In genomic region chr15:85610618-85611218, GRCm38 (mm10) we compare ENCODE assay signal across 9 mouse cellular contexts. TPM values are rescaled to one million over a fixed set of nuclear protein-coding genes. Genes with fewer than 3 reads are reported as not detected.
DNase-seq lines count a peak whose midpoint lies in the region; ATAC-seq and TF ChIP-seq lines count a peak whose summit lies in the region.
"Had no signal": no experiment of that assay in that cellular context is flagged by ENCODE, and none has a peak within 500 bp of the region (broad histone marks: within the 10 kb centered on the region; RNA-seq: fewer than 3 reads in every experiment).

No protein-coding gene starts in this region.

- H3K27ac ChIP-seq in forebrain, embryonic 16.5 days (ENCODE audit: low read length): peak overlapping the region; percentile 78

- no peaks in the 10 kb centered on the region for H3K36me3 ChIP-seq in G1E (replicated peaks)
- H3K36me3 ChIP-seq in forebrain, embryonic 16.5 days (ENCODE audit: control insufficient read depth, insufficient read depth): no peaks in the 10 kb centered on the region

- no peak for ATAC-seq in G1E (ENCODE audit: extremely low read depth, insufficient number of reproducible peaks, low FRiP score, poor library complexity, severe bottlenecking)
- ATAC-seq in forebrain, embryonic 16.5 days: peak; percentile 67

- peak; percentile 61 for DNase-seq in G1E (ENCODE audit: low spot score)
- peak; percentile 88 for DNase-seq in cerebellum, adult 18-20 months
- peak; percentile 94 for DNase-seq in heart, postnatal 4 days
- DNase-seq in layer of hippocampus, adult 9-10 months (ENCODE audit: low spot score): peak; percentile 61
- peak; percentile 98 for DNase-seq in lung, postnatal 10 days
- peak; percentile 30 for DNase-seq in retina, adult 2 months (ENCODE audit: low read depth, low spot score)
- peak; percentile 80 for DNase-seq in thymus, postnatal 25 days

- peak overlapping the region; percentile 28 for H3K9ac ChIP-seq in forebrain, embryonic 16.5 days (replicated peaks; ENCODE audit: low read depth, low read length)

- H3K4me3 ChIP-seq in G1E (ENCODE audit: low read depth, low read length): no peak overlapping the region
- no peak overlapping the region for H3K4me3 ChIP-seq in forebrain, embryonic 16.5 days (replicated peaks; ENCODE audit: low read length)
- H3K4me3 ChIP-seq: megakaryocyte, embryonic 14.5 days had no signal

- no peaks in the 10 kb centered on the region; the same call in 1 of the 2 replicates for H3K4me1 ChIP-seq in G1E (ENCODE audit: insufficient read depth, low read depth, low read length)
- H3K4me1 ChIP-seq in forebrain, embryonic 16.5 days (replicated peaks; ENCODE audit: control insufficient read depth, insufficient read depth, low read length): peaks cover 39% of the 10 kb centered on the region

- H3K4me2 ChIP-seq in forebrain, embryonic 16.5 days (ENCODE audit: low read length): no peak overlapping the region

- peak; percentile 92 for TF ChIP-seq CTCF in G1E (IDR thresholded peaks at IDR 0.05; ENCODE audit: low read depth, low read length)

- peaks cover 3% of the 10 kb centered on the region; the same call in 1 of the 2 replicates for H3K9me3 ChIP-seq in G1E (replicated peaks)
- no peaks in the 10 kb centered on the region for H3K9me3 ChIP-seq in forebrain, embryonic 16.5 days (ENCODE audit: control insufficient read depth, low read length)

- 47% methylated on average over 8 of the region's 8 CpGs for WGBS in forebrain, embryonic 16.5 days

- H3K27me3 ChIP-seq in G1E (ENCODE audit: insufficient read depth, low read length): peaks cover 17% of the 10 kb centered on the region; the same call in 1 of the 2 replicates
- no peaks in the 10 kb centered on the region for H3K27me3 ChIP-seq in forebrain, embryonic 16.5 days (replicated peaks; ENCODE audit: control insufficient read depth, insufficient read depth, low read length)

RNA-seq across cellular contexts. Expression of gene Wnt7b, which starts 28.4 kb away (rescaled TPM):
- total RNA-seq in G1E (2014; fragmentation: Nextera tagmentation) (not detected in 2 replicates), G1E (2017) (0.11 TPM in 1 of 2 replicates, not detected in the other)
- not detected in 2 replicates for polyA plus RNA-seq in G1E (2012)
- 110 and 125 TPM in 2 replicates for polyA plus RNA-seq in forebrain, embryonic 16.5 days (2015; fragmentation: Nextera tagmentation; extraction: Ambion mirVana)
- under 1 TPM; 0.21 to 0.27 TPM for total RNA-seq in heart, postnatal 4 days (2021)

Comparison
In these comparisons a context has a peak if more than half of its experiments do, and no peak if none do; other contexts are left out.
1. DNase-seq: peak in every context shown above with its lines; median percentile 98 in lung, postnatal 10 days; 94 in heart, postnatal 4 days; 88 in cerebellum, adult 18-20 months; 80 in thymus, postnatal 25 days; 61 in G1E; 61 in layer of hippocampus, adult 9-10 months; 30 in retina, adult 2 months.